Mouse (Mus musculus) neutrophil, adult 5-6 weeks (primary cell): ENCODE data around the gene Gm28305. TPM values are rescaled to one million over a fixed set of nuclear protein-coding genes. Genes with fewer than 3 reads are reported as not detected.

Source experiments
- ATAC-seq: fragments of 151-379, 151-347 bp; 2 replicates; pipeline ENCODE4 v1.8.0; 2017; ENCODE audit warnings: mild to moderate bottlenecking, moderate TSS enrichment; ENCODE audit not compliant: insufficient number of reproducible peaks, poor library complexity, low FRiP score, severe bottlenecking; ENCODE audit errors: extremely low read depth
- total RNA-seq: library from RNA; stranded (forward); fragments of 200-1000 nt; gene quantifications from 2 replicates; pipeline ENCODE4 v1.2.3, GENCODE M21; 2017

Gene Gm28305
- total RNA-seq, 1 experiment from 2014 or later: not detected

GRCm38 (mm10) chr9:104063244-104063961, 22.9 kb downstream of the Gm28305 start, which contains the start of gene Acad11:
Gene Acad11, plus strand, starts transcription at chr9:104063377.
- ATAC-seq: peak; percentile 89

- ATAC-seq: no peak
Observed at GRCm38 (mm10) chr9:104064571-104064970, 24.1 kb downstream of the Gm28305 start.

- no peak for ATAC-seq
Observed at GRCm38 (mm10) chr9:104070241-104070640, 29.8 kb downstream of the Gm28305 start.

GRCm38 (mm10) chr9:104070863-104071604, 30.6 kb downstream of the Gm28305 start:
- no peak for ATAC-seq

- peak; percentile 36; the same call in 1 of the 2 replicates for ATAC-seq
Observed at GRCm38 (mm10) chr9:104075808-104076207, 35.3 kb downstream of the Gm28305 start.

- no peak for ATAC-seq
Observed at GRCm38 (mm10) chr9:104078780-104079179, 38.3 kb downstream of the Gm28305 start.

GRCm38 (mm10) chr9:104079379-104079778, 38.9 kb downstream of the Gm28305 start:
- peak; percentile 53; the same call in 1 of the 2 replicates for ATAC-seq

- no peak for ATAC-seq
Observed at GRCm38 (mm10) chr9:104080038-104080437, 39.6 kb downstream of the Gm28305 start.

GRCm38 (mm10) chr9:104085730-104086429, 45.4 kb downstream of the Gm28305 start:
- no peak for ATAC-seq

GRCm38 (mm10) chr9:104088555-104088954, 48.1 kb downstream of the Gm28305 start:
- ATAC-seq: no peak

- ATAC-seq: no peak
Observed at GRCm38 (mm10) chr9:104092945-104093344, 52.5 kb downstream of the Gm28305 start.

GRCm38 (mm10) chr9:104098256-104098655, 57.8 kb downstream of the Gm28305 start:
- no peak for ATAC-seq

- ATAC-seq: no peak
Observed at GRCm38 (mm10) chr9:104099060-104099459, 58.6 kb downstream of the Gm28305 start.

GRCm38 (mm10) chr9:104100822-104101221, 60.4 kb downstream of the Gm28305 start:
- no peak for ATAC-seq

- no peak for ATAC-seq
Observed at GRCm38 (mm10) chr9:104101458-104101857, 61.0 kb downstream of the Gm28305 start.

GRCm38 (mm10) chr9:104102301-104102700, 61.8 kb downstream of the Gm28305 start:
- ATAC-seq: no peak

- no peak for ATAC-seq
Observed at GRCm38 (mm10) chr9:104102901-104103300, 62.4 kb downstream of the Gm28305 start.

- no peak for ATAC-seq
Observed at GRCm38 (mm10) chr9:104104986-104105385, 64.5 kb downstream of the Gm28305 start.

GRCm38 (mm10) chr9:104106930-104107329, 66.5 kb downstream of the Gm28305 start:
- ATAC-seq: no peak

GRCm38 (mm10) chr9:104107482-104107881, 67.0 kb downstream of the Gm28305 start:
- ATAC-seq: no peak
